Mouse (Mus musculus) gonadal fat pad, adult 2 months (tissue): Measurements from ENCODE around the gene Slc38a3. TPM values are rescaled to one million over a fixed set of nuclear protein-coding genes. Genes with fewer than 3 reads are reported as not detected.

Experiments used
- DNase-seq: peaks from one replicate; pipeline ENCODE4 v3.0.0-alpha.2; 2012; ENCODE audit warnings: low read depth
- polyA plus RNA-seq: library from polyadenylated mRNA; depleted of rRNA; stranded (reverse); fragments of >200 nt; gene quantifications from 2 replicates; pipeline ENCODE4 v1.2.3, GENCODE M21; 2012

The Slc38a3 gene
- polyA plus RNA-seq, 1 experiment: 10.5 TPM

GRCm38 (mm10) chr9:107618778-107619545 lies 50.4 kb downstream of the Slc38a3 start:
- no peak for DNase-seq

- DNase-seq: no peak
Observed at GRCm38 (mm10) chr9:107618098-107618497, 51.2 kb downstream of the Slc38a3 start.

GRCm38 (mm10) chr9:107617461-107617860 lies 51.9 kb downstream of the Slc38a3 start:
- no peak for DNase-seq

- no peak for DNase-seq
Observed at GRCm38 (mm10) chr9:107615035-107615434, 54.3 kb downstream of the Slc38a3 start.

- no peak for DNase-seq
Observed at GRCm38 (mm10) chr9:107612945-107613569, 56.3 kb downstream of the Slc38a3 start.

- DNase-seq: no peak
Observed at GRCm38 (mm10) chr9:107612191-107612944, 57.0 kb downstream of the Slc38a3 start.

GRCm38 (mm10) chr9:107611456-107612190 lies 57.7 kb downstream of the Slc38a3 start:
- no peak for DNase-seq

GRCm38 (mm10) chr9:107609433-107609830 lies 59.9 kb downstream of the Slc38a3 start:
- DNase-seq: no peak

GRCm38 (mm10) chr9:107608741-107609432 lies 60.4 kb downstream of the Slc38a3 start, which contains the start of gene Sema3b:
Sema3b (minus strand) TSS chr9:107609229.
- no peak for DNase-seq

GRCm38 (mm10) chr9:107607653-107608245 lies 61.6 kb downstream of the Slc38a3 start:
- DNase-seq: no peak

- no peak for DNase-seq
Observed at GRCm38 (mm10) chr9:107607036-107607435, 62.3 kb downstream of the Slc38a3 start.

GRCm38 (mm10) chr9:107606591-107606990 lies 62.7 kb downstream of the Slc38a3 start:
- no peak for DNase-seq

- DNase-seq: no peak
Observed at GRCm38 (mm10) chr9:107605041-107605661, 64.2 kb downstream of the Slc38a3 start.

GRCm38 (mm10) chr9:107603251-107603650 lies 66.1 kb downstream of the Slc38a3 start:
- no peak for DNase-seq

- DNase-seq: no peak
Observed at GRCm38 (mm10) chr9:107602068-107602648, 67.2 kb downstream of the Slc38a3 start.

- DNase-seq: no peak
Observed at GRCm38 (mm10) chr9:107601275-107601674, 68.1 kb downstream of the Slc38a3 start.

GRCm38 (mm10) chr9:107600745-107601144 lies 68.6 kb downstream of the Slc38a3 start:
- no peak for DNase-seq
